Mouse (Mus musculus) lung, adult 18-20 months (tissue): ENCODE measurements around the gene Nrarp.

Experiments
- DNase-seq, 2 experiments: peaks; one replicate each; pipeline ENCODE4 v3.0.0; 2022; ENCODE audit warnings: mixed read lengths in 2 of 2

The Nrarp gene

GRCm38 (mm10) chr2:25174866-25175689 is 5.5 kb upstream of the Nrarp start:
- no peak for DNase-seq

GRCm38 (mm10) chr2:25175690-25176078 is 4.9 kb upstream of the Nrarp start:
- no peak for DNase-seq

GRCm38 (mm10) chr2:25176573-25176972 is 4.0 kb upstream of the Nrarp start:
- peak; percentile 70 to 71 for DNase-seq

GRCm38 (mm10) chr2:25177076-25177475 is 3.5 kb upstream of the Nrarp start:
- DNase-seq: no peak

GRCm38 (mm10) chr2:25177685-25178084 is 2.9 kb upstream of the Nrarp start:
- peak; percentile 72 to 81 for DNase-seq

GRCm38 (mm10) chr2:25178285-25178972 is 2.1 kb upstream of the Nrarp start:
- peak in 1 of 2 experiments; percentile 35 for DNase-seq

GRCm38 (mm10) chr2:25179566-25180217 is 866 bp upstream of the Nrarp start:
- no peak for DNase-seq

- DNase-seq: peak; percentile 63
Measured at GRCm38 (mm10) chr2:25180973-25181890, 674 bp downstream of the Nrarp start.

- no peak for DNase-seq
Measured at GRCm38 (mm10) chr2:25181891-25182397, 1.4 kb downstream of the Nrarp start.

GRCm38 (mm10) chr2:25182664-25183063 is 2.1 kb downstream of the Nrarp start:
- DNase-seq: peak in 1 of 2 experiments; percentile 38

GRCm38 (mm10) chr2:25183336-25183735 is 2.8 kb downstream of the Nrarp start:
- DNase-seq: no peak

GRCm38 (mm10) chr2:25184496-25184895 is 3.9 kb downstream of the Nrarp start:
- DNase-seq: no peak

- DNase-seq: peak; percentile 68 to 72
Measured at GRCm38 (mm10) chr2:25185625-25186574, 5.3 kb downstream of the Nrarp start.

GRCm38 (mm10) chr2:25186575-25186930 is 6.0 kb downstream of the Nrarp start:
- no peak for DNase-seq

GRCm38 (mm10) chr2:25187841-25188240 is 7.3 kb downstream of the Nrarp start:
- DNase-seq: no peak

GRCm38 (mm10) chr2:25193330-25193770 is 12.8 kb downstream of the Nrarp start:
- DNase-seq: peak; percentile 88 to 91

GRCm38 (mm10) chr2:25194006-25194405 is 13.4 kb downstream of the Nrarp start:
- no peak for DNase-seq

GRCm38 (mm10) chr2:25194486-25195171 is 14.1 kb downstream of the Nrarp start:
- peak; percentile 42 to 46 for DNase-seq

GRCm38 (mm10) chr2:25195211-25196156 is 14.9 kb downstream of the Nrarp start:
- DNase-seq: peak; percentile 87 to 88
